Mouse (Mus musculus) urinary bladder, postnatal 36 days (tissue): ENCODE data around the gene Rbm18.

ENCODE experiments used
- DNase-seq, 2 experiments: peaks; one replicate each; pipeline ENCODE4 v3.0.0; 2022; ENCODE audit warnings: low spot score in 2 of 2, mixed read lengths in 1 of 2

Rbm18 gene

DNA sequence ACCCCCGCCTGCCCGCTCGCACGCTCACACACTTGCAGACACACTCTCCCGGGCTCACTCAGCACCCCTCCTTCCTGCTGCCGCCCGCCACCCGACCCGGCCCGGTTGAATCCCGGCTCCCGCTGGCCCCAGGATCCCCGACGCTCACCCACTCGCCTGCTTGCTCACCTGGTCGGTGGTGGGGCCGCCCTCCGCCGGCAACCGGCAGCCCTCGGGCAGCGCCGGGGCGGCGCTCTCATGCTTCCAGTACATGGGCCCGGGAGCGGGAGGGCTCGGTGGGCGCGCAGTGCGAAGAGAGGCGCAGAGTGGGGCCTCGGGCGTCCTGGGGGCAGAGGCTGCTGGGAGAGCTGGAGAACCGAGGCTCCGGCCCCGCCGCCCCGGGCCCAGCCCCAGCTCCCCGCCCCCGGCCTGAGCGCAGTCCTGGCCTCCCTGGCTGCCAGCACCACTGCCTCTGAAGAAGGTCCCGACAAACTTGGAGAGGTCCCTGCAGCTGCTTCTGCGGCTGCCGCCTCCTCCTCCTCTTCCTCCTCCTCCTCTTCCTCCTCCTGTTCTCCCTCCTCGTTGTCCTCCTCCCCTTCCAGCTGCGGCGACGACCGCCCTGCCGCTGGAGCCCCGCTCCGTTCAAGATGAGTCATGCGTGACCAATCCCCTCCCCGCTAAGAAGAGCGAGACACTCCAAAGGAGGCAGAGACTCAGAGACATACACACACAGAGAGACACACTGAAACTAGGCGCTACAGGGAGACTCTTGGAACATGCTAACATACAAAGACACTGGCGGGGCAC, 31.4 kb downstream of the Rbm18 start, which contains the start of gene Lhx6:
Lhx6 (minus strand) TSS at position 453 of the 786 bp plus-strand sequence.
- no peak for DNase-seq

DNA sequence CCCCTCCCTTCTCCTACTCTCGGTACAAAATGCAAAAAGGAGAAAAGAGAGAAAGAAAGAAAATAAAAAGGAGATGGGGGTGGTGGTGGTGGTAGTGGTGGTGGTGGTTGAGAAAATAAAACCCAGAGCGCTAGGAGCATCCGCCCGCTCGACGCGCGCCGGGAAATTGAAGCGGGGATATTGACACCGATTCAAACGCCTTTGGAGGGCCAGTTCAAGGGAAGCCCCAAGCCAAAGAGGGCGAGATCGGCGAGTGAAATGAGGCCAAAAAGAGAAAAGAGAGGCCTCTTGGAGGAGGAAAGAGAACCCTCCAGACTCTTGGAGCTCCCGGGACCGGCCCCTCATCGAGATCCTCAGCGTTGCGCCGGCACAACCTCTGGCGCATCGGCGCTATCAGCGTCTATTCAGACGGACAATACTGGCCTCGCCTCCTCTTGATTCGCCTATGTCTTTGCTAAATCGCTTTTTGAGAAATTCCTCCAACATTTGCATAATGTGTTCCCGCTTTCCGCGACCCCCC, 32.1 kb downstream of the Rbm18 start:
- DNase-seq = no peak

DNA sequence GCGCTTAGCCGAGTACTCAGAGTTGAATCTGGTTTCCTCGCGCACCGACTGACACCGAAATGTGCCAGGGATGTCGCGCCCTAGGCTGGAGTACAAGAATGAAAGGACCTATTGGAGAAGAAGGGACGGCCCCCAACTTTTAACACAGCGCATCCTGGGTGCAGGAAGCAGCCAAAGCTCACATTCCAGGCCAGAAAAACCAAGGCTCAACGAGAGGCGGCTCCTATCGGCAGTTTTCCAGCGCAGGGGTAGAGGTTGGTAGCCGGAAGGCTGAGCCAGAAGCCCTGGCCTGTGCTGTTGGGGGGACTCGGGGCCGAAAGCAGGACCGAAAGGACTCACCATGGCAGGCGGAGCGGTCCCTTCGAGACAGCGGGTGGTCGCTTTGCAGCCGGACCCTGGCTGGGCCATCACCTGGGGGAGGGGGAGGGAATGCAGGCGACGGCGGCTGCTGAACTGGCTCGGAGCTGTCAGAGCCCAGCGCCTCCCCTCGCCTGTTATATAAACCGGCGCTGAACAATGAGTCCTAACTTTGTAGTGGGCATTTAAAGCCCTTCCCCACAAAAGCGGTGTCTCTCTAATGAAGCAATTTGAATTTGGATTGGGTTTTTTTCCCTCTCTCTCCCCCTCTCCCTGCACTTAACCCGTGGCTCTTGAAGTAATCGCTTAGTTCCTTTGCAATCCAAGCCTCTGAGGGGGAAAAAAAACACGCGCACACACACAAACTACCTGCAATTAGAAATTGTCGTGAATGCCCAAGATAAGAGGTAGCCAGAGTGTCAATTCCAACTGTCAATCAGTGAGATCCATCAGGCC, 32.8 kb downstream of the Rbm18 start:
- DNase-seq = no peak

DNA sequence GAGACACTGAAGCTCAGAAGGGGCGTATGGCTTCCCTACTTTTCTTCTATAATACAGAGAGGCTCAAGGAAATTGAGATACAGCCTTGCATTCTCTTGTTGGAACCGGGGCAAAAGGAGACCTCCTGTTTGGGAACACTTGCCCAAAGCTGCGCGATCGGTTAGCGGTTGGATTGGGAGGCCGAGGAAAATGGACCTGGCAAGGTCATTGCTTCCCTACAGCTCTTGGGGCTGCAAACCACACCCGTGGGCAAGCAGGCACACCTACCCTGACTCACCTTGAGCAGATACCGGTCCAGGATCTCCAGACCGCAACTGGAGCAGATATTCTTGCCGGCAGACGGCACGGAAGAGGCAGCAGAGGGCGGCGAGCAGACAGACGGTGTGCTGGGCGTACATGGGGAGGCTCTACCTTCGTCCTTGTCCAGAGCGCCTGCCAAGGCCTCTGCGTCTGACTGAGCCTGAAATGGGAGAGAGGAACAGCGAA, 33.5 kb downstream of the Rbm18 start:
- no peak for DNase-seq

DNA sequence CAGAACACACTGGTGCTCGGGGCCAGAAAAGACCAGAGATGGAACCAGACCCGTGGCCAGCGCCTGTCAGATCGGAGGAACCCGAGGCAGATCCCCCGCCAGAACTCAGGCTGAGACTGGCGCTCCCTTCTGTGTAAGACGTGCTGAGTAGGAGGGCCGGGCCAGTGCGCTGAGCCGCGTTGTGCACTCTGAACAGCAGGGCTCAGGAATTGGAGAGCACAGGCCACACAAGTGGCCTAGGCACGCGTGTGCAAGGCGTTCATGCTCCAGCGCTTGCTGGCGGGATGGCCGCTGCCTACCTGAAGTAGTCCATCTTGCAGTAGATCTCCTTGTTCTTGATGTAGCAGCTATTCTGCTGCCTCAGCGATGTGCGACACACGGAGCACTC, 34.0 kb downstream of the Rbm18 start:
- no peak for DNase-seq

DNA sequence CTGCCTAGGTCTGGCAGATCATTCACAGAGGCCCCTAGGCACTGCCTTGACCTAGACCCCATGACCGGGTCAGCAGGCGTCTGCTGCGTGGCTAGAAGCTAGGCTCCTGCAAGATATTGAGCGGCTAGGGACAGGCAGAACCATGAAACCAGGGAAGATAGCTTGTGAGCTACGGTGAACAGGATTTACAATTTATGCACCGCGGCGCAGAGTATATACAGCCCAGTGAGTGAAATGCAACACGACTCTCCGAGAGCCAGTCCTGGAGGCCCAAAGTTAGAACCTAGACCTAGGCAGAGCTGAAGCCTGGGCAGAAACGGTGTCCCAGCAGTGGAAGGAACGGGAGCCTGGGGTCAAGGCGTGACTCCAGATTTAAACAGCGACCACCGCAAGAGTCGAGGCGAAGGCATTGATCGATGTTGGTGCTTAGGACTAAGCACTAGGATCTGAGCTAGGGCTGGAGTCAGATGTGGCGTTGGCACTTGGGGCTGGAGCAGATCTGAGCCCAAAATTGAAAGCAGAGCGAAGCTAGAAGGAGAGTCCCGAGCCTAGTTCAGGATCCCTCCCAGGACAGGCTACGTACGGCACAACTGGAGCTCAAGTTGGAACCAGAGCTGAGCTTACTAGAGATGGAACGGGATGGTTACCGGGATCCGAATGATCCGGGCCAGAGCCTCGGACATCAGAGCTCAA, 34.6 kb downstream of the Rbm18 start:
- DNase-seq = no peak

- DNase-seq = no peak
Observed at GRCm38 (mm10) chr2:36099739-36100138, 36.8 kb downstream of the Rbm18 start.

DNA sequence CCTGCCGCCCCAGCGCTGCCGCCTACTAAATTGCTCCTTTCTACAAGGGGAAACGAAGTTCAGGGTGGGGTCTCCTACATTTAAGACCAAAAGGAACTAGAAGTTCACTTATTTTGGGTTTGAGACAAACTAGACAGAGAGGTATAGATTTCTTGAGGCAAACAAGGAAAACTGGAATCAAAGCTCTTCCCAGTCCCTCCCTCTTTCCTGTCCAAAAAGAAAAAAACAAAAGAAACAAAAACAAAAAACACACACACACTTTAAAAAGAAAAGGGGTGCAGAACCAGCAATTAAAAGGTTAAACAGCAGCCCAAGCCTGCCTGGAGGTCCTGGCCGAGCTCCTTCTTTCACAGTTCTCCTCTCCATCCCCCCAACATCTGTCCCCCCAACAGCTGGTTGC, 38.6 kb downstream of the Rbm18 start:
- no peak for DNase-seq

- DNase-seq = no peak
Observed at GRCm38 (mm10) chr2:36097129-36097815, 39.3 kb downstream of the Rbm18 start.

DNA sequence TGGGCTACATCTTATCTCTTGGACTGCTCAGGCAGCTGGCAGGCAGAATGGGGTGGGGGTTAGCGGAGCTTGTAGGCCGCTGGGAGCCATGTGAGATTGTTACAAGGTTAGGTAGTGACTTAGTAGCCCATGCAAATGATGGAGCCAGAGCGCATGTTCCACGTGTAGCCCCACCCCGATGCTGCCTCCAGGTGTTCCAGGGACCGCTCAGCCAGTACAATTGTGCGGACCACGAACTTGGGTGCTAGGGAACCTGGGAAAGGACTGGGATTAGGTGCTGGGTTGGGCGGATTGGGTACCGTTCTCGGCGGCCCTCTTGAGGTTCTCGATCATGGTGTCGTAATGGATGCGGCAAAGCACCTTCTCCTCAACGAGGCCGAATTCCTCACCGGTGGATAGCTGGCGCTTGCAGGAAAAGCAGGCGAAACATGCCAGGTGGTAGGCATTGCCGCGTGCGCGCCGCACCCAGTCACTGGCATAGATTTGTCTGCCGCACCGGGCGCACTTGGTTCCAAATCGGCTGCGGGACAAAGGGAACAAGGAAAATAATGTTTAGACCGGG, 42.6 kb downstream of the Rbm18 start:
- DNase-seq = no peak

DNA sequence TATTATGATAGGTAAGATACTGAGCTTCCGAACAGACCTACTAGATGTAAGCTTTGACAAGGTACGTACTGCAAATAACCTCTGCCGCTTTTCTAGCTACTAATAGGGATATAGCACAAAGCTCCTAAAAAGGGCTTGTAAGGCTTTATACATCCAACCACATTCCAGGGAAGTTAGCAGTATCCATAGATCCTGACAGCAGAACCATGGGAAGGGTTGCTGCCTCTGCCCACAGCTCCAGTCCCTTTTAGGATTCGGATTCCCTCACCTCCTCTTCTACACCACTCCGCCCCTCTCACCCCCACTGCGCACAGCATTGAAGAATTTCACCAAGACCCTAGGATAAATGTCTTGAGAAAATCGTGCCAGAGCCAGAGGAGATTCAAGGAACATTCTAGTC, 43.3 kb downstream of the Rbm18 start:
- no peak for DNase-seq

DNA sequence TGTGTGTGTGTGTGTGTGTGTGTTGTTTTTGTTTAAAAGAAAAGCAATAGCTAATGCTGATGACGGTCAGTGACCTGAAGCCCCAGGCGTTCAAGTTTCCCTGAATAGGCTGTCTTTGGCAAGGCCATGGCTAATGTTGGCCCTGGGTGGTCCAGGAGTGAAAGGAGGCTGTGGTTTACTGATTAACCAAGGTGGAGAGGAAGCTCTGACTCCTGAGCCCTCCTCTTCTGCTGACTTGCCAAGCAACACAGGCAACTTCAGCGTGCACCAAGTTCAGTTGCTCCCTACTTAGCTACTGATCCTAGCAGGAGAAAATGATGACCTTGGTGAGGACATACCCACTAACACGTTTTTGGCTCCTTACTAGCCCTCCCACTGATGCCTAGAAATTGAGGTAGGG, 43.8 kb downstream of the Rbm18 start:
- DNase-seq = no peak

DNA sequence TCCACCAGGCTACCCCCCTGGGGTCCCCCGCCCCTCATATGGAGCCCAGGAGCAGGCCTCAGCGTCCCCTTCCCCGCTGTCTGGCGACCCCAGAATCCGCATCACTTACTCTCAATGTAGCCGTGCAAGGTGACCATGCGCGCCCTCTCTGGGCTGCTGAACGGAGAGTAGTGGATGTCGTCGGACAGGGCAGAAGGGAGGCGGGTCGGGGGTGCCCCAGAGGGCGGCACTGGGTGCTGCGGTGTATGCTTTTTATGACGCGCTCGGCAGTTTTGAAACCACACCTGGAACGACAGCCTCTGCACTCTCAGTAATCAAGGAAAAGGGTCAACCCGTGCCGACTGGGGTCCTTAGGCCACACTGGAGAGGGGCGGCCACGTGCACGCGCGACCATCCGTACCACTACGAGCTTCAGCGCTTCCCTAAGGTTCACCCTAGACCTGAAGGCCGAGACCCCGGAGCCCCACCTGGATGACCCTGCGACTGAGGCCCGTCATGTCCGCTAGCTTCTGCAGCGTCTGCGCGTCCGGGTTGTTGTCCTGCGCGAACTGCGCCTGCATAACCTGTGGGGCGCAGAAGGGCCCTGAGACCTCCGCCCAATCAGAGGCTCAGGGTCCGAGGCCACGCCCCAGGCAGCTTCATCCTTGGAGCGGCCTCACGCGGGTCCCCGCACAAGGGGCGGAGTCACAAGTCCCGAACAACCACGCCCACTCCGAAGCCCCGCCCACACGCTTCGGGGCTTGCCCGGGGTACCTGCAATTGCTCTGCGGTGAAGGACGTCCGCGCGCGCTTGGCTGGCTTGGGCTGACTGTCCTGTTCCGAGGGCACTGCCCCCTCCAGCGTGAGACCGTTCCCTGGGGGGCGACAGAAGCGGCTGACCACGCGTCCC, 45.5 kb downstream of the Rbm18 start:
- DNase-seq = peak in 1 of 2 experiments; percentile 45

GRCm38 (mm10) chr2:36089190-36089589, 47.4 kb downstream of the Rbm18 start:
- DNase-seq = no peak

DNA sequence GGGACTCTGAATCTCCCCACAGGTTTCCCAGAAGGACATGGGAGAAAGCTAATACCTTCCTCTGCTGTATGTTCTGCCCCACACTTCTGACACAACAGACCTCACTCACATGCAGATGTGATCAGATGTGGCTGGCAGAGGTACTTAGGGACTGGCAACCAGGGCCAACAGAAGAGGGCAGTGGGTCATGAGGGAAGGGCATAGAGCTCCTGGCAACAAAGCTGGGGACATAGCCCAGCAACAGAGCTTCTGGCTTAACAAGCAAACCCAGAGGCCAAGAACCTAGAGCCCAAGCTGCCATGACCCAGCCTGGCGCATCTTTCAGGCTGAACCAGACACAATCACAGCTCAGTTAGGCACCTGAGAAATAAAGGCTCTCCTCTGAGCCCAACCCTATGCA, 51.5 kb downstream of the Rbm18 start:
- no peak for DNase-seq

DNA sequence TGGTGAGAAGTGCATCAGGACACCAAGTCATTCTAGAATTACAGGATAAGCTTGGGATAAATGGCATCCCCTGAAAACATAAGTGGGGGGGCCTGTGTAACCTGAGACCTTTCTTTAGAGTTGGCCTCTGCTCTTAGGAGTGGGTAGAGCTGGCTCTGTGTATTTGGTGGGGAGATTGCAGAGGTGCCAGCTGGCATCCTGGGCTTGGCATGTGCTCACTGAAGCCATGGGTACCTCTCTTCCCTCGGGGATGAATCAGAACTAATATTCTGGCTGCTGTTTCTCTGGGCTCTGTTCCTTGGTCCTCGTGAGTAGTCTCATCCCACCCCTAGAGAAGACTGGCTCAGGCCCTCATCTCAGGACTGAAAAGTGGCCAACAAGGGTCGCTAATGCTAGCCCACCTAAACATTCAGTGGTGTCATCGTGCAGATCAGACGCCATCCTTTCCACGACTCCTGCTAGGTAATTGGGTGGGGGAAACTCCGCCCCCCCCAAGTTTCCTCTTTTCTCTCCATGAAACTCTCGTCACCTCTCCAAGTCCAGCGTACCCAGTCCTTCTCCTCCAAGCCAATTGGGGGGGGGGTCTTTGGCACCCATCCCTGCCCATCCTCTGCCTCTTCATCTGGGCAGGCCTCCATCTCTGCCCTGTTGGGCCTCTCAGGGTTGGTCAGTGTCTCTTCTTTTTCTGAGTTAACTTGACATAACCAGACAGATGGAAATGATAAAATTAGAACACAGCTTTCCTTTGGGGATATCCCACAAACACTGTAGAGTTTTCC, 53.6 kb downstream of the Rbm18 start:
- no peak for DNase-seq

DNA sequence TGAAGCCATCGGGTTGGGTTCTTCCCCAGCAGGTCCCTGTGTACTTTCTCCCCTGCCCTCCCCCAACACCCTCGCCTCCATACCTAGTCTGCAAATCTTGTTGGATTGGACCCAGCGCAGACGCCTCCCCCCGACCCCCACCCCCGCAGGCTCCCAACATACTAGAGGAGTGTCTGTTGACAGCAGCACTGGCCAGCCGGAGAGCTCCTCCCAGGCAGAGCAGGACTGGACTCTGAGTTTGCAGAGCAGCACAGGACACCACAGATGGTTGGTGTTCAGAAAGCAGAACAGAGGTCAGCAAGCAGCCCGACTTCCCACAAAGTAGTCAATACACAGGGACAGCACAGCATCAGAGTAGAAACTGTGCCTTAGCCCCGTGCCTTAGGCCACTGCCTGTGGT, 55.1 kb downstream of the Rbm18 start:
- DNase-seq = no peak

DNA sequence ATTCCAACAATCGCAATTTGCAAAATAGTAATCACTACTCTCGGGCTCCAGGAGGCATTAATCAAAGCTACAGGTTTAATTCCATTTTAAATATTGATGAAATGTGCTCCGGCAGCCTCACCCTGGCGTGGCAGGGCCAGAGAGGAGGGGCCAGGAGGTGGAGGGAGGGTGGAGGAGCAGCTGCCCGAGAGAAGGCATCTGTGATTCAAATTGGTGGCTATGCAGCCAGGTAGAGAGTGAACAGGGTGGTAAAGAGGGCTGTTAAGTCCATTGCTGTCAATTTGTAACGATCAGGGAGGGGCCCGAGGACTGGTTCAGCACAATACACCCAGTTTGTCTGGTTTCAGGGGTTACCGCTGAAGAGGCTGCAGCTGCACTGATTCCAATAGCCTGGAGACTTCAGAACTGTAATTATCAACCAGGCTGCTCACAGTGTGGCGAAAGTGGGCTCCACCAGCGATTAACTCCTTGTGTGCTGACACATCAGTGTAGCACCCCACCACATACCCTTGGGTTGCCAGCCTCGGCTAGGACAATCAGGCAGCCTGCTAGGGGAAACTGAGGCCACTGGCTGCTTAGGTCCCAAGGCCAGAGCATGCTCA, 59.3 kb downstream of the Rbm18 start:
- DNase-seq = no peak

DNA sequence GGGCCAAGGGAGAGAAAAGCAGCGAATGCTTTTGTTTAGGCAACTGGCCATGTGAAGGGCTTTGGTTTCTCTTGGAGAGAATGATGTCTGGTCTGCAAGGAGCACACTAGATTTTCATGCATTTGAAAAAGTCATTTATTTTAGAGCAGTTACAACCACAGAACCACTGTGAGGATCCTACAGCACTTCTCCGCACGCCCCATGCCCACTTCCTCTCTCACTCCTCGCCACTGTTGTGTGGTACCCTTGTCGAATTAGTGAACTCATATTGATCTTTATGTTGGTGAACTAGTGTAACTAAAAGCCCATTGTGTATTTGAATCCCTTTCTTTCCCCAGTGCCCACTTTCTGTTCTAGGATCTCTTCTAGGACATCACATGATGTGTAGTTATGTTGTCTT, 61.4 kb downstream of the Rbm18 start:
- no peak for DNase-seq
